Mouse (Mus musculus) G1E (cell line): ENCODE measurements around the gene Zfp853.

ENCODE experiments used
- CTCF ChIP-seq: IDR thresholded peaks from 2 replicates; pipeline ENCODE4 v1.5.1; 2012; ENCODE audit warnings: low read depth, low read length, inconsistent platforms, mixed read lengths
- GATA2 ChIP-seq: IDR thresholded peaks from 2 replicates; pipeline ENCODE4 v1.6.1; 2012; ENCODE audit warnings: low read depth, low read length, inconsistent platforms, borderline replicate concordance

DNA sequence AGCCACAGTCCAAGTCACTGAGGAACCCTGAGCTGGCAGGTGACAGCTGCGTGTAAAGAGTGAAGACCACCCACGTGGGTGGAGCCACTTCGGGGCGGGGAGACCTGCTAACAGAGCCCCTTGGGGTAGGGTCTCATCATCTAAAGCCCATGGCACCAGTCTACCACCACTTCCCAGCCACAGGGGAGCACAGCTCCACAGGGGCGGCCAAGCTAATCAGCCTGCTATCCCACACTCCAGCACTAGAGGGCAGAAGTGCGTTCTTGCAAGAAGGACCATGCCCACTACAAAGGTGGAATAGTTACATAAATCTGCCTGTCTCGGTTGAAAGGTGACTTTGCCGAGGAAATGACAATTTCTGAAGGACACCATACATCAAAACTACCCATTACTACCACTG lies 18.5 kb upstream of the Zfp853 start:
- TF ChIP-seq GATA2: no peak
- peak; percentile 94 for TF ChIP-seq CTCF
